Mouse (Mus musculus) left cerebral cortex, adult 2 months (tissue): ENCODE measurements around the gene A030003K21Rik. TPM values are rescaled to one million over a fixed set of nuclear protein-coding genes. Genes with fewer than 3 reads are reported as not detected.

Source experiments
- DNase-seq, 2 experiments: peaks; one replicate each; pipeline ENCODE4 v3.0.0; 2021 to 2022; ENCODE audit warnings: low spot score in 2 of 2, mixed read lengths in 1 of 2; ENCODE audit errors: extremely low spot score in 1 of 2
- H3K27ac ChIP-seq: fragments of 200-600 bp; 2 replicates; pipeline ENCODE4 v1.8.1; 2022
- H3K4me3 ChIP-seq: fragments of 200-600 bp; 2 replicates; pipeline ENCODE4 v1.8.1; 2022
- CTCF ChIP-seq: fragments of 200-600 bp; IDR thresholded peaks from 2 replicates; pipeline ENCODE4 v1.8.1; 2022; ENCODE audit warnings: antibody characterized with exemption, mild to moderate bottlenecking, moderate library complexity
- intact Hi-C: fragments of 180-260 bp; cut with DNase I; formaldehyde crosslinking; loops from one replicate; pipeline ENCODE4 v1.15.1; 2025
- total RNA-seq, 2 experiments: library from RNA; stranded (reverse); gene quantifications; 2 replicates each; pipeline ENCODE4 v1.2.3; 2021

A030003K21Rik gene
- total RNA-seq, 2 experiments from 2014 or later: not detected

DNA sequence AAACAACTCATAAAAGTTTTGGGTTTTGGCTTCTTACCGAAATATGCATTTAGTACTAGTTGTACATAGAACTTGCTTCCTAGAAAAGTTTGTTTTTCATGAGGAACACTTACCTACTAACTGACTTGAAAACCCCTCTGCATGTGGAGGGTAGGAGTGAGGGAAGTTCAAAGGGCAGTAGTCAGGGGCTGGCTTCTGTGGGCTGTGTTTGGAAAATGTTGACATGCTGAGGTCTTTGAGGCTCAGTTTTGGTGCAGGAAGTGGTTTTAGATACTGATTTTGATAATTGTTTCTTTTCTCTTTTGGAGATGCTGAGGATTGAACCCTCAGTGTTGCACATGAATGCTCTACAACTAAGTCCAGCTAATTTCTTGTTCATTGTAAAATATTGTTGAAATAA lies 42.6 kb downstream of the A030003K21Rik start:
- no peak overlapping the region for H3K27ac ChIP-seq
- TF ChIP-seq CTCF: no peak
- no peak for DNase-seq
- intact Hi-C loops: no loop called here
- H3K4me3 ChIP-seq: no peak overlapping the region

DNA sequence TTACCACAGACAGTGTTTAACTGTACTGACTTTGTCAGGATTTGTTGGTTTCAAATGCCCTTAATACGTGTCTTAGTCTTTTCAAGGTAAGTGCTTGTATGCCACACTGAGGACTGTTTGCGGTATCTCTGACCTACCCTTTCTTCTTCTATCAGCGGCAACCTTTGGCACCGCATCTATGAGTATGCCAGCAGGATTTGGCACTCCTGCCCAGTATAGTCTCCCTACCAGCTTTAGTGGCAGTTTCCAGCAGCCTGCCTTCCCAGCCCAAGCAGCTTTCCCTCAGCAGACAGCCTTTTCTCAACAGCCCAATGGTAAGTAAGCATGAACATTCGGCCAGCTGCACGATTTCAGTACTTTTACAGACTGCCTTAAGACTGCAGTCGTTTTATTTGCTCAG lies 49.9 kb downstream of the A030003K21Rik start:
- no peak for TF ChIP-seq CTCF
- Histone ChIP-seq H3K27ac (no peak overlapping the region), H3K4me3 (no peak overlapping the region)
- DNase-seq: no peak
- intact Hi-C loops: no loop called here

Other genes with a start within 250 kb of the A030003K21Rik start
- gene Mff, start 218.5 kb downstream of the A030003K21Rik start, total RNA-seq: 100 to 1,000 TPM; 263 to 273 TPM
- gene Tm4sf20, start 174.9 kb downstream of the A030003K21Rik start, total RNA-seq: not detected
- gene Gm47791, start 172.1 kb downstream of the A030003K21Rik start, total RNA-seq: not detected
- gene Agfg1, start 103.9 kb downstream of the A030003K21Rik start, total RNA-seq: 10 to 100 TPM; 76.6 to 78.3 TPM
- under 1 TPM; 0.61 to 0.91 TPM for gene A030005L19Rik, start 30.1 kb downstream of the A030003K21Rik start, total RNA-seq
- gene A030014E15Rik, start 18.5 kb downstream of the A030003K21Rik start, total RNA-seq: not detected
- gene Gm6217, start 12.0 kb downstream of the A030003K21Rik start, total RNA-seq: not detected
- gene Gm7544, start 12.6 kb upstream of the A030003K21Rik start, total RNA-seq: not detected
- gene Gm47955, start 16.9 kb upstream of the A030003K21Rik start, total RNA-seq: not detected
- not detected for gene Gm47959, start 57.2 kb upstream of the A030003K21Rik start, total RNA-seq
- gene Slc19a3, start 95.1 kb upstream of the A030003K21Rik start, total RNA-seq: 1 to 10 TPM; 1.8 to 2.0 TPM
- gene Krtap28-10, start 99.1 kb upstream of the A030003K21Rik start, total RNA-seq: not detected
- gene Gm47969, start 101.5 kb upstream of the A030003K21Rik start, total RNA-seq: not detected
- not detected for gene A030005K14Rik, start 116.0 kb upstream of the A030003K21Rik start, total RNA-seq
- gene Krtap28-13, start 117.5 kb upstream of the A030003K21Rik start, total RNA-seq: not detected
- gene Ccl20, start 173.4 kb upstream of the A030003K21Rik start, total RNA-seq: not detected
- gene Daw1, start 216.4 kb upstream of the A030003K21Rik start, total RNA-seq: under 1 TPM; 0.25 to 0.56 TPM